Mouse (Mus musculus) adrenal gland, adult 18-20 months (tissue): Measurements from ENCODE around the gene Slc36a3. TPM values are rescaled to one million over a fixed set of nuclear protein-coding genes. Genes with fewer than 3 reads are reported as not detected.
"Not testable (repeated sequence)": the region's sequence is repeated elsewhere in the genome, so short reads cannot be mapped to it uniquely, and the experiment has no call there.

Experiments
- DNase-seq, 2 experiments: peaks; one replicate each; pipeline ENCODE4 v3.0.0; 2021 to 2022; ENCODE audit warnings: low spot score in 2 of 2
- total RNA-seq, 2 experiments: library from RNA; stranded (reverse); gene quantifications; 1 replicate in 1 of 2; 2 replicates in 1 of 2; pipeline ENCODE4 v1.2.3; 2021

Gene Slc36a3
- total RNA-seq, 2 experiments from 2014 or later = not detected

GRCm38 (mm10) chr11:55146855-55147254 is 4.7 kb downstream of the Slc36a3 start:
- DNase-seq = no peak

- DNase-seq = no peak
These were observed 7.5 kb downstream of the Slc36a3 start for GRCm38 (mm10) chr11:55144011-55144410.

DNA sequence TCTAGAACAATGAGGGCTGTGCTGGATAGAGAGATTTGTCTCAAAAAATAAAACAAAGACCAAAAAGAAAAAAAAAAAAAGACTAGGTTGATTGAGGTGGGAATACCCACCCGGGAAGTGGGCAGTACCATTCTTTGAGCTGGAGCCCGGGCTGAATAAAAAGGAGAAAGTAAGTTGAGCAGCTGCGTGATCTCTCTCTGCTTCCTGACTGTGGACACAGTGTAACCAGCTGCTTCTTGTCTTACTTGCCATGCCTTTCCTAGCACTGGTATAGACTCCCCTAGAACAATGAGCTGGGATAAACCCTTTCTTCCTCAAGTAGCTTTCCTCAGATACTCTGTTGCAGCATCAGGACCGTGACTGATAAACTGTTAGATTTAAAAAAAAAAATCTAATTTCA is 10.0 kb downstream of the Slc36a3 start:
- no peak for DNase-seq

DNA sequence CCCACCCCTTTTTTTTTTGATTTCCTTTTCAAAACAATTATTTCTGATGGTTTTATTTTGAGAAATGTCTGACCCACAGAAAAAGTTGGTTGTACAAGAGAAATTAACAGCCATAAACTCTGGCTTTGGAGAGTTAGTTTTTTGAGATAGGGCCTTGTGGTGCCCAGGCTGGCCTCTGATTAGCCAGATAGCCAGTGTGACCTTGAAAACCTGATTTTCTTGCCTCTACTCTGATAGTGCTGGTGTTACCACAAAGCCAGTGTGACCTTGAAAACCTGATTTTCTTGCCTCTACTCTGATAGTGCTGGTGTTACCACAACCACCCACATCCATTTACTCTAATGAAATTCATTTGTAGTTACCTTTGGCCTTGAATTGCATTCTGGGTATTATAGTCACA is 13.9 kb downstream of the Slc36a3 start:
- no peak for DNase-seq

GRCm38 (mm10) chr11:55136770-55137547 is 14.5 kb downstream of the Slc36a3 start:
- no peak for DNase-seq

DNA sequence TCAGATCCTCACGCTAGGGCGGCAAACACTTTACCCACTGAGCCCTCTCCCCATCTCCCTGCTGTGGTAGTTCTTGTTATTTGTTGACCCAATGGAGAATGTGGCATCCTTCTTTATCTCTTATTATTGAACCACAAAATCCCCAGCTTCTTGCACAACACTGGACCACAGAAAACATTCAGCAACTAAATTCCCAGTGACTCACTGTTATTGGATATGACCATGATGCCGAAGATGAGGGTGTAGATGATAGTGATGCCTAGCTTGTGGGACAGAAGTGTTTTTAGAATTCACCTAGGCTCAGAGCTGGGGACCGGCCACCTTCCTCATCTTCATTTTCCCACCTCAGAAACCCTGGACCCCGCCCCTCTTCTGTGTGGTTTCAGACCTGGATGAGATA is 16.6 kb downstream of the Slc36a3 start:
- DNase-seq = no peak

GRCm38 (mm10) chr11:55134407-55134806 is 17.1 kb downstream of the Slc36a3 start:
- DNase-seq = no peak

DNA sequence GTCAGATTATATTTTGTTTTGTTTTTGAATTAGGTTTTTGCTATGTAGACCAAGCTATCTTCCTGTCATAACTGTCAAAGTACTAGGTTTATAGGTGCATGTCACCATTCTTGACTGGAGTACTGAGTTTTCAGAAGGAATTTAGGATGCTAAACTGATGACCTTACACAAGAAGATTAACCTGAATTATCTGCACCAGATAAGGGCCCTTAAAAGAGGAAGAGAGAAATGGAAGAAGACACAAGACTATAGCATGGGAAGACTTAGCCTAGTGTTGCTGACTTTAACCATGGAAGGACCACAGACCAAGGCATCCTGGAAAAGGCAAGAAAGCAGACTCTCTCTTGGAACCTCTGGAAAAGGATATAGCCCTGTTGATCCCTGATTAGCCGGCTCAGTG is 18.3 kb downstream of the Slc36a3 start:
- DNase-seq = no peak

GRCm38 (mm10) chr11:55131946-55132345 is 19.6 kb downstream of the Slc36a3 start:
- no peak for DNase-seq

DNA sequence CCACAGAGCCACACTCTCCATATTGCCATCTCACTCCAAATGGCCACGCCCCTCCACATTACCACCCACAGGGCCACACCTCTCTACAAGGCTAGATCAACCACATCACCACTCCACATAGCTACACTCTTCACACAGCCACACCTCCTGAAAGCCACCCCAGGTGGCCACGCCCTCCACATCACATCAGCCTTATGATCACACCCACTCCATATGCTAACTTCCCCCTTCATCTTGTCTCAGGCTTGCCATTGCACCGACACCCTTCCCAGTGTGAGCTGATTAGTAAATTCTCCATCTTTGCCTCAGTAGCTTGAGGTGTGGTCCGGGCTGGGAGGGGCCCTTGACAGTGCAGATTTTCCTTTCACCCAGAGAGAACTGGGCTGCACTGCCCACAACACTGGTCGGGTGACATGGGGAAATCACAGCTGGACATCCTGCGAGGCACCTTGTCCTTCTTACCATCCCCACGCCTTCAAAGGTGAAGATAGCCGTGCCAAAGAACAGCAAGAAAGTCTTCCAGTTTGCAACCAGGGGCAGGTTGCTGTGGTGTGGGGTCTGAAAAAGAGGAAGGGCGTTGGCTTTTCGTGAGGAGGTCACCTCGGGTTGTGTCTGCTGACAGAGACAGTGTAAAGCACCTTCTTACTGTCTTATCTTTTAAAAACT is 20.3 kb downstream of the Slc36a3 start:
- DNase-seq = no peak

- DNase-seq = no peak
These were observed 23.1 kb downstream of the Slc36a3 start for GRCm38 (mm10) chr11:55128411-55128810.

DNA sequence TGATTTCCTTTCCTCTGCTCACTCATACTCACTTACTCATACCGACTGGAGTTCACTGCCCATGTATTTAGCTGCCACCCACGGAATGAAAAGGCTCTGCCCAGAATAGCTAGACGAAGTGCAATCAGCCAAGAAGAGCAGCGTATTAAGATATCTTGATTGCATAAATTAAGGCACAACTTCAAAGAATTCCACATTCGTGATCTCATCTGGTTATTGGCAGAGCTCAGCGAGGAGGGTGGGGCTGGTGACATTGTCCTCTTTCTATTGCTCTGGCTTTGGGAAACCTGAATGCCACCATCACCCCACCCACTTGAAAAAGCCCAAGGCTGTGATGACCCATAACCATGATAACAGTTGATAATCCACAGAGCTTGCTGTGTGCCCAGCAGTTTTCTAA is 23.6 kb downstream of the Slc36a3 start:
- no peak for DNase-seq

DNA sequence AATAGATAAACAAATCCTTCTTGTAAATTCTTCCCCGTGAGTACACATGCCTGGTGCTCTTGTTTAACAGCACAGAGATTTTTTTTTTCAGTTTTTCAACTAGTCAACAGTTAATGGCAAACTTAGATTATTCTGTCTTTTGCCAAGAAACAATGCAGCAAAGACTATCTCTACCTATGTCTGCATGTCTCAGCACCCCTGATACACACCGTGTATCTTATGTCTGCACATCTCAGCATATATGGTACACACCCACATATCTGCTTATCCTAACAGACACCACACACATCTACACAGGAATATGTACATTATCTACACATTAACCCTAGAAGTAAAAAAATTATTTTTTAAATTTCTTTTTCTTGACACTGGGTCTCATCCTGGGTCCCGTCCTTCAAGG is 24.8 kb downstream of the Slc36a3 start:
- DNase-seq = no peak

GRCm38 (mm10) chr11:55121430-55121829 is 30.1 kb downstream of the Slc36a3 start:
- DNase-seq = no peak

DNA sequence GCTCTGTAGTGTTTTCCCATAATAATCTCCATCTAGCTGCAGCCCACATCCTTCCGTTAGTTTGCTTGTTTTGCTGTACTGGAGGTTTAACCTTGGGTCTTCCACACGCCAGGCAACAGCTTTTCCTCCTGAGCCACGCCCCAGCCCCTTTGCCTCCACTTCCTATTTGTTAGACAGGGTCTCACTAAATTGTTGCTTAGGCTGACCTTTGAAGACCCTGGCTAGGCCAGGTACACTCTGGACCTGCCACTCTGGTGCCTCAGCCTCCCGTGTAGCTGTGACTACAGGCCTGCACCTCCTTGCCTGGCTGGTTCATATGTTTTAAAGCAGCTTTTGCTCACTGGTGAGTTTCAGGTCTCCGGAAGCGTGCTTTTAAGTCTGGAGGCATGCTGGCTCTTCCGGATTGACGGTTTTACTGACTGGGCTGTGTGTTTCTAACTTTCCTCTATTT is 30.7 kb downstream of the Slc36a3 start:
- DNase-seq = no peak

GRCm38 (mm10) chr11:55120279-55120678 is 31.2 kb downstream of the Slc36a3 start:
- DNase-seq = no peak

GRCm38 (mm10) chr11:55117031-55117430 is 34.5 kb downstream of the Slc36a3 start:
- no peak for DNase-seq

GRCm38 (mm10) chr11:55116004-55116403 is 35.5 kb downstream of the Slc36a3 start:
- no peak for DNase-seq

DNA sequence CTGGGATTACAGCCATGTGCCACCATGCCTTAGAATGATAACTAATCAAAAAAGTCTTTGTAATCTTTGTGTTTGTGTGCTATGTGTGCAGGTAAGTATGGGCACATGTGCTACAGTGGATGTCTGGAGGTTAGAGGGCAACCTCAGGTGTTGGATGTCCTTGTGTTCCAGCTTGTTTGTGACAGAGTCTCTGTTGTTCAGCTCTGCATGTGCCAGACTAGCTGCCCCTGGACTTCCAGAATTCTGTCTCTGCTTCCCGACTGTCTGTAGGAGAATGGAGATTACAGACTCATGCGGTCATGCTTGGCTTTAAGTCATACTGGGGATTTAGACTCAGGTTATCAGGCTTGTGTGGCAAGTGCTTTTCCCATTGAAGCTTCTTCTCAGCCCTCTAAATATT is 37.2 kb downstream of the Slc36a3 start:
- DNase-seq = no peak

GRCm38 (mm10) chr11:55113861-55114250 is 37.7 kb downstream of the Slc36a3 start:
- not testable (repeated sequence) for DNase-seq

DNA sequence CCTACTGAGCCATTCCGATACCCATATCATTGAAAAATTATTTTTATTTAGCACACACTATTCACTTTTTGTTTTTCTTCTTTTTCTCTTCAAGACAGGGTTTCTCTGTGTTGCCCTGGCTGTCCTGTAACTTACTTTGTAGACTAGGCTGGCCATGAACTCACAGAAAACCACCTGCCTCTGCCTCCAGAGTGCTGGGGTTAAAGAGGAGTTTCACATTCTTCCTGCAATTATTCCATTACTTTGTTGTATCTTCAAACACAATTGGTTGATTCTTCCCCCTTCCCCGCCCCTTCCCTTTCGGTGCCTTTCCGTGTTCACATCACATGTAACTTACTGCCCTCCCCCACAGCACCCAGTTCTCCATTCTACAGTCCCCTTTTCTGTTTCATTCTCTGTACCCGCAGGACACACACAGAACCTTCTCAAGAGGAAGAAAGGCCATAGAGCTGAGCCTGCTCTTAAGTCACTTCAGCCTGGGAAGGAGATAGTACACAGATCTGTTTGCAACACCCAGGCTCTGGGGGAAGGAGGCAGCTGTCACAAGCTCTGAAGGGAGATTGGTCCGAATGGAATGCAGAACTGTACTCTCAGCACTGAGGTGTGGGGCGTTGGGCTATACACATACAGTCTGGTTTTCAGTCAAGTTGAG is 38.2 kb downstream of the Slc36a3 start:
- DNase-seq = no peak

- DNase-seq = no peak
These were observed 40.8 kb downstream of the Slc36a3 start for GRCm38 (mm10) chr11:55110566-55111169.
